Mouse (Mus musculus): ENCODE measurements around the gene Mark4.

- TF ChIP-seq CTCF (IDR thresholded peaks at IDR 0.05; ENCODE audit: control insufficient read depth, insufficient read depth, insufficient replicate concordance, low read depth, low read length): no peak
- TF ChIP-seq POLR2A (IDR thresholded peaks at IDR 0.05; ENCODE audit: control insufficient read depth, low read depth, low read length): no peak
These were observed 30.9 kb upstream of the Mark4 start for GRCm38 (mm10) chr7:19489525-19489924.
